Mouse (Mus musculus): ENCODE data around the gene Prkca.

GRCm38 (mm10) chr11:108334658-108335057 is 9.1 kb downstream of the Prkca start:
- TF ChIP-seq EP300 (IDR thresholded peaks at IDR 0.05; ENCODE audit: insufficient read depth, low read depth, low read length) (no peak), POLR2A (IDR thresholded peaks at IDR 0.05; ENCODE audit: insufficient read depth, low read length) (no peak)
